Mouse (Mus musculus) midbrain, embryonic 12.5 days (tissue): ENCODE data around the gene Cpne8. TPM values are rescaled to one million over a fixed set of nuclear protein-coding genes. Genes with fewer than 3 reads are reported as not detected.
"Not testable (repeated sequence)": the region's sequence is repeated elsewhere in the genome, so short reads cannot be mapped to it uniquely, and the experiment has no call there.

ENCODE experiments used
- ATAC-seq: fragments of 200-750 bp; cut with Nextera tagmentation; 2 replicates; pipeline ENCODE4 v1.8.0; 2017; ENCODE audit warnings: low read depth, moderate TSS enrichment, moderate library complexity; ENCODE audit not compliant: low FRiP score
- H3K27ac ChIP-seq: fragments of 300-500 bp; sonication (generic); replicated peaks from 2 replicates; pipeline ENCODE4 v1.5.1; 2016; ENCODE audit warnings: mild to moderate bottlenecking
- H3K27me3 ChIP-seq: fragments of 300-500 bp; sonication (generic); 2 replicates; pipeline ENCODE4 v1.6.1; 2016; ENCODE audit warnings: mild to moderate bottlenecking
- H3K36me3 ChIP-seq: fragments of 300-500 bp; sonication (generic); 2 replicates; pipeline ENCODE4 v1.6.1; 2016
- H3K4me1 ChIP-seq: fragments of 300-500 bp; sonication (generic); 2 replicates; pipeline ENCODE4 v1.6.1; 2016
- H3K4me2 ChIP-seq: fragments of 300-500 bp; sonication (generic); replicated peaks from 2 replicates; pipeline ENCODE4 v1.6.1; 2016; ENCODE audit warnings: mild to moderate bottlenecking, moderate library complexity
- H3K4me3 ChIP-seq: fragments of 300-500 bp; sonication (generic); 2 replicates; pipeline ENCODE4 v1.5.1; 2016; ENCODE audit warnings: mild to moderate bottlenecking
- H3K9ac ChIP-seq: fragments of 300-500 bp; sonication (generic); replicated peaks from 2 replicates; pipeline ENCODE4 v1.6.1; 2016; ENCODE audit warnings: mild to moderate bottlenecking, moderate library complexity
- H3K9me3 ChIP-seq: fragments of 300-500 bp; sonication (generic); 2 replicates; pipeline ENCODE4 v1.6.1; 2016; ENCODE audit warnings: mild to moderate bottlenecking
- WGBS: fragments of 180-500 bp; shearing (Covaris S2); methylation state at CpG from one replicate; pipeline ENCODE4 v1.1.7; 2016; 5-methylcytosine and 5-hydroxymethylcytosine counted together
- polyA plus RNA-seq: library from polyadenylated mRNA; unstranded; fragments of >200 nt; fragmentation: Nextera tagmentation; extraction: Ambion mirVana; gene quantifications from 2 replicates; pipeline ENCODE4 v1.2.1, GENCODE M21; 2016

The Cpne8 gene
- polyA plus RNA-seq, 1 experiment from 2014 or later = 6.4 TPM

DNA sequence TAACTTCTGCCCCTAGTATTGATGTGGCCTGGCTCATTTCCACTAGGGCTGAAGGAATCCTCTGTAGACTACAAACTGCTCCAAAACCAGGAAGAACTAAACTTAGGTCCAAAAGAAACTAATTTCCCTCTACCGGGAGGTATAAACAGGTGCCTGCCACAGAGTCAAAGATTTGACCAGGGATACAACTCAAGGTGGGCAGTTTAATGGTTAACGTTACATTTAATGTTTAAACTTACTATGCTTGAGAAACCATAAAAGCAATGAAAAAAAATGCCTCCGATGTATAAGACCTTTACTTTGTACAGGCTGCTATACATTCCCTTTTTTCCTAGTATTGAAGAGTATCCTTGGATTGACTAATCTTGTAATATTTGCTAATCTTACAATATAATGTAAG is 18.5 kb downstream of the Cpne8 start:
- Histone ChIP-seq H3K9ac (no peak overlapping the region), H3K4me1 (no peaks in the 10 kb centered on the region), H3K27me3 (no peaks in the 10 kb centered on the region), H3K9me3 (no peaks in the 10 kb centered on the region), H3K4me3 (no peak overlapping the region), H3K4me2 (no peak overlapping the region), H3K27ac (no peak overlapping the region), H3K36me3 (no peaks in the 10 kb centered on the region)
- 95% methylated on average over 3 of the region's 3 CpGs for WGBS
- no peak for ATAC-seq

DNA sequence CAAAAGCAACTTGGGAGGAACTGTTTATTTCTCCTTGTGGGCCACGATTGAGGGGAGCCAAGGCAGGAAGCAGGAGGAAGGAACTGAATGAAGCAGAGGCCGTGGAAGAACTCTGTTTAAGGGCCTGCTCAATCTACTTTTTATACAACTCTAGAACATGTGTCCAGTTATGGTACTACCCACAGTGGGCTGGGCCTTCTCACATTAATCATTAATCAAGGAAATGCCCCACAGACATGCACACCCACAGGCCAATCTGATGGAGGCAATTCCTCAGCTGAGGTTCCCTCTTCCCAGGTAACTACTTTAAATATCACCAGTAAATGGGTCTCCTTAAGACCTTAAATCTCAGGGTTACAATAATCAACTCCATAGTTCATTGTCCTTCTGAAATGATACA is 21.2 kb downstream of the Cpne8 start:
- Histone ChIP-seq H3K9me3 (no peaks in the 10 kb centered on the region), H3K4me1 (no peaks in the 10 kb centered on the region), H3K27ac (no peak overlapping the region), H3K9ac (no peak overlapping the region), H3K27me3 (no peaks in the 10 kb centered on the region), H3K4me2 (no peak overlapping the region), H3K36me3 (no peaks in the 10 kb centered on the region), H3K4me3 (no peak overlapping the region)
- WGBS = 80% methylated on average over 2 of the region's 2 CpGs
- no peak for ATAC-seq

- WGBS = 91% methylated on average over 8 of the region's 8 CpGs
- Histone ChIP-seq H3K36me3 (no peaks in the 10 kb centered on the region), H3K4me3 (no peak overlapping the region), H3K9ac (no peak overlapping the region), H3K4me1 (no peaks in the 10 kb centered on the region), H3K4me2 (no peak overlapping the region), H3K27ac (no peak overlapping the region), H3K9me3 (no peaks in the 10 kb centered on the region), H3K27me3 (no peaks in the 10 kb centered on the region)
- no peak for ATAC-seq
Measured at GRCm38 (mm10) chr15:90656521-90656920, 22.7 kb downstream of the Cpne8 start.

DNA sequence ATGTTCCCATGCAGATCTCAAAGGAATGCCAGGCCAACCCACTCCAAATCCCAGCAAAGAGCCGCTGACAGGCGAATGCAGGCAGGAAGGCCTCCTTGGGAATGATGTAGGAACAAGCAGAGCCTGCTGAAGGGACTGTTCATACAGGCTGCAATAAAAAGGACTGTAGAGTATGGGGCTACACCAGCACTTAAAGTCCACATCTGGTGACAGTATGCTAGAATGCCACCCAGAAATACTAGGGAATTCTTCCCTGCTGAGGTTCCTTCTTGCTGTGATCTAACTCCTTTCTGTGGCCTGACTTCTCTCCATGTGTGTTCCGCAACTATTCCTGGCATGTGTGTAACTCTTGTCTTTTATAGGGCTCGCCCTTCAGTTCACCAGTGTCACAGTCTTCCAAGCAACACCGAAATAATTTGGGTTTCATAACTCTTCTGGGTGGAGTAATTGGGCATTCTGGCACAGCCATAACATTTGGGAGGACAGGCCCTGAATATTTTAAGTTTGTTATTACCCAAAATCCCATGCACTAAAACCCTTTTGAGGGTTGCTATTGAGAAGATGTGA is 32.1 kb downstream of the Cpne8 start:
- H3K9ac ChIP-seq = no peak overlapping the region
- WGBS = 84% methylated on average over 5 of the region's 5 CpGs
- H3K4me2 ChIP-seq = no peak overlapping the region
- no peak for ATAC-seq
- no peak overlapping the region for H3K27ac ChIP-seq
- H3K36me3 ChIP-seq = no peaks in the 10 kb centered on the region
- no peaks in the 10 kb centered on the region for H3K27me3 ChIP-seq
- no peaks in the 10 kb centered on the region for H3K4me1 ChIP-seq
- H3K4me3 ChIP-seq = no peak overlapping the region
- H3K9me3 ChIP-seq = no peaks in the 10 kb centered on the region

- Histone ChIP-seq H3K9ac (no peak overlapping the region), H3K4me1 (no peaks in the 10 kb centered on the region), H3K4me2 (no peak overlapping the region), H3K4me3 (no peak overlapping the region), H3K27ac (no peak overlapping the region), H3K9me3 (no peaks in the 10 kb centered on the region), H3K36me3 (no peaks in the 10 kb centered on the region), H3K27me3 (no peaks in the 10 kb centered on the region)
- ATAC-seq = no peak
- WGBS = 37% methylated on average over 4 of the region's 4 CpGs
Measured at GRCm38 (mm10) chr15:90646326-90646725, 32.9 kb downstream of the Cpne8 start.

DNA sequence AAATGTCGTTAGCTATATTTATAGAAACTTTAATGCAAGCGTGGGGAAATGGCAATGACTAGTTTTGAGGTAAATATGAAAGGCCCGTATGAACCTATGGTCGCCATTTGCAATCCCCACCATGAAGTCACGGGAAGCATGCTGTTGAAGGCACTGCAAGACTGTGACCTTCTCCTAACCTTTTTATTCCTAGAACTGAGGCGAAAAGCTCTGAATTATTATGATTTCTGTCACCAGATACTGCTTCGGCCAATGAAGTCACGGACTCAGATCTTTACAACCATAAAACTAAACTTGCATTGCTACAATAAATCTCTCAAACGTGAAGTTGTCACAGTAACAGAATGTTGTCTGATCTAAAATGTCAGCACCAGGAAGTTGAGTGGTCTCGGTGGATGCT is 33.4 kb downstream of the Cpne8 start:
- no peaks in the 10 kb centered on the region for H3K9me3 ChIP-seq
- H3K4me3 ChIP-seq = no peak overlapping the region
- no peak overlapping the region for H3K27ac ChIP-seq
- no peak overlapping the region for H3K9ac ChIP-seq
- 90% methylated on average over 10 of the region's 10 CpGs for WGBS
- H3K36me3 ChIP-seq = no peaks in the 10 kb centered on the region
- no peaks in the 10 kb centered on the region for H3K27me3 ChIP-seq
- no peaks in the 10 kb centered on the region for H3K4me1 ChIP-seq
- no peak for ATAC-seq
- no peak overlapping the region for H3K4me2 ChIP-seq

DNA sequence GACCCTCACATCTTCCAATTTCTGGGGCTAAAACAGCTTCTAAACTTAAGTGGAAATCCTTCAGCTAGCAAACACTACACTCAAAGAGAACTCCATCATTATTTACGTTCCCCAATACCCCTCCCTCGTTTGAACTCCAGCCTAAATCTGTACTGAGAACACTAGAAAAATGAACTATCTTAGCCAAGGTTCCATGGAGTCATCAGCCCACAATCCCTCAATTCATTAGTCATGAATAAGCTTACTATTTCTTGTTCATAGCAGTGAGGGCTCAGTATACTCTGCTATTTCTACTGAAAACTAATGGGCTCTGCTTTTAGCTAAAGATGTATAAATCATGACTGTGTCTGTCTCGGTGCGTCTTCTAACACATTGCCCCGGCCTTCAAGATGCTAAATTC is 55.0 kb downstream of the Cpne8 start:
- H3K4me1 ChIP-seq = no peaks in the 10 kb centered on the region
- H3K4me2 ChIP-seq = no peak overlapping the region
- WGBS = 88% methylated on average over 5 of the region's 5 CpGs
- no peaks in the 10 kb centered on the region for H3K36me3 ChIP-seq
- H3K4me3 ChIP-seq = no peak overlapping the region
- no peak overlapping the region for H3K27ac ChIP-seq
- no peak overlapping the region for H3K9ac ChIP-seq
- no peaks in the 10 kb centered on the region for H3K9me3 ChIP-seq
- ATAC-seq = no peak
- H3K27me3 ChIP-seq = no peaks in the 10 kb centered on the region

- WGBS = 96% methylated on average over 3 of the region's 3 CpGs
Measured at GRCm38 (mm10) chr15:90622005-90622404, 57.2 kb downstream of the Cpne8 start.

GRCm38 (mm10) chr15:90619736-90620135 is 59.5 kb downstream of the Cpne8 start:
- 83% methylated on average over 4 of the region's 4 CpGs for WGBS

More at GRCm38 (mm10) chr15:90622005-90622404, 57.2 kb downstream of the Cpne8 start:
- Histone ChIP-seq H3K4me3 (no peak overlapping the region), H3K27me3 (no peaks in the 10 kb centered on the region), H3K36me3 (no peaks in the 10 kb centered on the region), H3K9ac (no peak overlapping the region), H3K4me2 (no peak overlapping the region), H3K27ac (no peak overlapping the region), H3K4me1 (no peaks in the 10 kb centered on the region), H3K9me3 (no peaks in the 10 kb centered on the region)
- ATAC-seq = no peak

DNA sequence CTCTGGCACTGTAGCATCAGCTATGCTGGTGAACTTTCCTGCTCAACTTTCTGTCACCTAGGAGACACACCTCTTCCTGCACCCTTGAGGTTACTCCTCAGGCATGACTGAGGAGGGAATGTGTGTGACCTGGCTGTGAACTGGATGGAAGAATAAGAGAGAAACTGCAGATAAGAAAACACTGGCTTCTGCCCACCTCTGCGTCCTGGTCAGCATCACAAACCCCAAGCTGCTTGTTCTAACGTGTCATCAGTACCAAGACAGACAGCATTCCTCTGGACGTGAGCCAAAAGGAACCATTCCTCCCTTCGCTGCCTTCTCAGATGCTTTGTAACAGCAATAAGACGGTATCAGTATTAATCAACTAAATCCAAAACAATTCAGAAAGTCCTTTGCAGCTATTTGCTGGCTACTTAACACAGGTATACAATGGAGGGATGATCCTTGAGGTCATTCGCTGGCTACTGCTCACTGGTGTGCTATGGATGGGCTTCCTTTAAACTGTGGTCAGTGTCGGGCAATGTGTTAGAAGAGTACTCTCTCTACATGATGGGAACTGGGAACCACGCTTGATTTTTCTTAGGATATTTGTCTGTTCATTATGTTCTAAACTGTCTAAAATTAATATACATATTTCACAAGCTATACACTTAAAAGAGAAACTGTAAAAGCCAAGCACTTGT is 63.0 kb downstream of the Cpne8 start:
- no peak for ATAC-seq
- Histone ChIP-seq H3K4me2 (no peak overlapping the region), H3K27ac (no peak overlapping the region), H3K27me3 (no peaks in the 10 kb centered on the region), H3K9me3 (no peaks in the 10 kb centered on the region), H3K9ac (no peak overlapping the region), H3K4me1 (no peaks in the 10 kb centered on the region), H3K36me3 (no peaks in the 10 kb centered on the region), H3K4me3 (no peak overlapping the region)
- 77% methylated on average over 8 of the region's 8 CpGs for WGBS

More at GRCm38 (mm10) chr15:90619736-90620135, 59.5 kb downstream of the Cpne8 start:
- Histone ChIP-seq H3K4me2 (no peak overlapping the region), H3K27ac (no peak overlapping the region), H3K9ac (no peak overlapping the region), H3K27me3 (no peaks in the 10 kb centered on the region), H3K4me3 (no peak overlapping the region), H3K9me3 (no peaks in the 10 kb centered on the region), H3K36me3 (no peaks in the 10 kb centered on the region), H3K4me1 (no peaks in the 10 kb centered on the region)
- ATAC-seq = no peak

GRCm38 (mm10) chr15:90610767-90611166 is 68.5 kb downstream of the Cpne8 start:
- not testable (repeated sequence) for H3K27ac ChIP-seq, H3K4me2 ChIP-seq, H3K4me1 ChIP-seq, H3K27me3 ChIP-seq, H3K9ac ChIP-seq, H3K4me3 ChIP-seq, ATAC-seq, H3K9me3 ChIP-seq, H3K36me3 ChIP-seq
- WGBS = 83% methylated on average over 4 of the region's 4 CpGs

DNA sequence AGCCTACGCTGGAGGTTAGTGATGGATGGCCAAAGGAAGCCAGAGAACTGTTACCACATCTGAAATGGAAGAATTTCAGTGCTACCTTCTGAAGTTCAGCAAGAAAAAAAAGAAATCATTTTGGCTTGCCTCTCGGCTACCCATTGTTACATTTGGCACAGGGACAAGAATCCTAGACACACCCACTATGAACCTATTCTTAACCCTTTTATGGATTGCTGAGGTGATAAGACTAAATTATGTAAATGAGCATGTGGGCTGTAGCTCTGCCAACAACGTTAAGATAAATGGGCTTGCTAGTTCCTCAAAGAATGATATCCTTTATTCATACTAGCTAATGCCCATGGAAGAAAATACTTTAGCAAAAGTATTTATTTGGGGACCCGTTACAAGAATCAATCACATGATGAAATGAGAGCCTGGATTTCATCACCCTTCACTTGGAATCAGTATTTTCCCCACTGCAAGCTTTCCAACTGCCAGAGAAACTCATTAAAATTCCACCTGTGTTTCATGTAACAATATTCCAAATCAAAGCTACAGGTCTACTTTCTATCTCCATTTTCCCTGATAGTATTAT is 69.3 kb downstream of the Cpne8 start:
- Histone ChIP-seq H3K4me1 (no peaks in the 10 kb centered on the region), H3K4me3 (no peak overlapping the region), H3K27me3 (no peaks in the 10 kb centered on the region), H3K4me2 (no peak overlapping the region), H3K9me3 (no peaks in the 10 kb centered on the region), H3K36me3 (no peaks in the 10 kb centered on the region), H3K9ac (no peak overlapping the region), H3K27ac (no peak overlapping the region)
- WGBS = 68% methylated on average over 4 of the region's 4 CpGs
- no peak for ATAC-seq
